Mouse (Mus musculus): Measurements from ENCODE around the gene Emc4.

Emc4 gene

DNA sequence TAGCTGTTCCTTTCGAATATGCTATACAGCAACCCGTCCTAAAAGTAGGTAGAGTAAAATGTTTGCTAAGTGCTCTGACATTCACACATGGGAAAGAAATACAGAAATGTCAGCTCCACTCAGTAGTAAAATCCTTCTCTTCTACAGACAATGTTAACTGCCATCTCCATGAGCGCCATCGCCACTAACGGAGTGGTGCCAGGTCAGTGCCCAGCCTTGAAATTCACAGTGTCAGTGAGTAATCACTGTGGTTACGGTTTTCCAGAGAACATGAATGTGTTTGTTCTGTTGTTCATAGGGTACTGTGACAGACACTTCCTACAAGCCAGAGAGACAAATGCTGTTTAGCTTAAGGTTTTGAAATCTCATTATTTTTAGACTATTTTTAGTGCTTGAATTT is 30.6 kb downstream of the Emc4 start:
- no peak for DNase-seq

DNA sequence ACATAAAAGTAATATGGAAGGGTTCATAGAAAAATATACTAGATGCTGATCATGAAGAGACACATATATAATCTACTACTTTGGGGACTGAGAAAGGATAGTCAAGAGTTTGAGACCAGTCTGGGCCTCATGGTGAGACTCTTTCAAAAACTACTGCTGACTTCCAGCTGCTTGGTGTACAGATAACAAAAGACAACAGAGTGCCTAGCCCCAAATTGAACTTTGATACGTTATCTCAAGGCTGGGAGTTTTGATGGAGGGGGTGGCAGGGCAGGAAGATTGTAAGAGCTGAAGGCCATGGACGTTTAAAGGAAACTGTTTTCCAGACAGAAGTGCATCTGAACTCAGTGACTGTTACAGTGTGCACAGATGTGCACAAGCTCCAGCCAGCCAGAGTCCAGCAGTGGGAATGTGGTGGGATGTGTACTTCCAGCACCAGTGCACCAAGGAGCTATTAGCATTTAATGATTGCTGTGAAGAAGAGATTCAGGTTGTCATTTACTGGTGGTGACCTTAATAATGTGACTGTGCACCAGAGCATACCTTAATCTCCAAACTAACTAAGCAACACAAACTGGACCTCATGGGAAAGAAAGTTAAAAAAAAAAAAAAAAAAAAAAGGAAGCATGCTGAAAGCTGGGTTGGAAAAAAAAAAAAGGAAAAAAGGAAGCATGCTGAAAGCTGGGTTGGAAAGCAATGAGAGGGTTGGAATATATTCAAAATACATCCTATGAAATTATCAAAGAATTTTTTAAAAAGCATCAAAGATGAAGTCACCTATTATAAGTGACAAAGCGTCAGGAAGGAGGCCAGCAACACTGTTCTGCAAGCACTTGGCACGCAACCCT is 35.6 kb downstream of the Emc4 start:
- no peak for DNase-seq

DNA sequence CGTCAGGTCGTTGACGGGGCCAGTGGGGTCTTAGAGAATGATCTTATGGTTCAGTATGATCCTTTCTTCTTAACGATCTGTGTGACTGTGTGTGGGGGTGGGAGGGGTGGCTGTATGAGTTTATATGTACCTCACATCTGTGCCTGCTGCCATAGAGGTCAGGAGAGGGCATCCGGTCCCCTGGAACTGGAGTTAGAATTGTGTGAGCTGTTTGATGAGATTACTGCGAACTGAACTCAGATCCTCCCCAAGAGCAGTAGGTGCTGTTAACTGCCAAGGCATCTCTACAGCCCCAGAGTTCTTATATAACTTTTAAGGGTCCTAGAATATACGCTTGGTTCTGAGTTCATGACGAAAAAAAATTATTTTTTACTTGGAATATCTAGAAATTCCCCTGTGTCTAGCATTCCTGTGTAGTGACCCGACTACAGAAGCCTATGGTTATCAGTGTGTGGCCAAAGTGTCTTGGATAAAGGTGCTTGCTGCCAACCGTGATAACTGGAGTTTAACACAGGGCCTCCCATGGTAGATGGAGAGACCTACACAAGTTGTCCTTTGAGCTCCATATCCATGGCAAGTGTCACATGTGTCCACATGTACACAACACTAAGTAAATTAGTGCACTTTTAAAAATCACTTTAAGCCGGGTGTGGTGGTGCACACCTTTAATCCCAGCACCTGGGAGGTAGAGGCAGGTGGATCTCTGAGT is 39.6 kb downstream of the Emc4 start:
- no peak for DNase-seq

DNA sequence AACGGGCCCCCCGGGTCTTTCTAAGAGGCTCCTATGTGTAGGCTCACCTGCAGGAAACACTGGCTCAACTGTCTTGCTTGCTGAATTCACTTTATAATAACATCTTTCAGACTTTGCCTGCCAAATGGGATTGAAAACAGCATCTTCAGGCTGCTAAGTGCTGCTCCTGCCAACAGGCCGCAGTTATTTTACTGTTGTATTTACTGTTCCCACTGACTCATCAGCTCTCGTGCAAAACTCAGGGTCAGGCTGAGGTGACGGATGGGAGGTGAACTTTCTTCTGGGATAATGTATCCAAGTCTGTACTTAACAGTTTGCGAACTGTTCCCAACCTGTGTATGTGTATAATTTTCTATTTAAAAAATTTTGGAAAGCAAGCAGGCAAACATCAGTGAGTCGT is 48.9 kb downstream of the Emc4 start:
- DNase-seq, result no peak

DNA sequence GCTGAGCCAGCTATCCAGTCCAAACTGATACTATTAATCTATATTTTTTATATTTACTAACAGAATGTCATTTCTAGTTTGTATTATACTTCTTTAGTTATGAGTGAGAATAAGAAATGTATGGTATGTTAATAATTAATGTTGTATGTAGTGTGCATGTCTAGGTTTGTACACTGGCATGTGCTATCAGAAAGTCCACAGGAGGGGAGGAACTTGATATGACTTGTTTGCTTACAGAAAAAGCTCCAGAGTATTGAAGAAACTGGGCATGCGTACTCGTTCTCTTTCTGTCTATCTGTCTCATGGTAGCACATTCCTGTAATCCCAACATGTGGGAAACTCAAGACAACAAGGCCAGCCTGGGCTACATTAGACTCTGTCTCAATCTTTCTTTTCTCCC is 49.6 kb downstream of the Emc4 start:
- DNase-seq, result no peak

DNA sequence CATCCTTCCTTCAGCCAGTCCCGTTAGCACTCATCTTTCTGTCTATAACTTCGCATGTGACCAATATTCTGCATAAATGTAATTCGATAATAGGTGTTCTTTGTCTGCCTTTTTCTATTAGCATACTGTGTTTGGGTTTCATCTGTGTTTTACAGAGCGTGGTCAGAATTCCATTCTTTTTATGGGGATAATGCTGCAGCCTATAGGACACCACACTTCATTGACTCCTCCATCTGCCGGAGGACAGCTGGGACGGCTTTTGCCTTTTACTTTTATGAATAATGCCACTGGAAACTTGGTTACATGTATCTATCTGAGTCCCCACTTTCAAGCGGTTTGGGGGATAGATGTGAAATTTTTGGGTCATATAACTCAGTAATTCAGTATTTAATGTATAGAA is 52.2 kb downstream of the Emc4 start:
- no peak for DNase-seq

Data from cerebellum, adult 11 months (tissue).